Mouse (Mus musculus) embryo, embryonic 10.5 days (tissue): Measurements from ENCODE around the gene Yes1.
"Not testable (repeated sequence)": the region's sequence is repeated elsewhere in the genome, so short reads cannot be mapped to it uniquely, and the experiment has no call there.

ENCODE experiments used
- DNase-seq: peaks from one replicate; pipeline ENCODE4 v3.0.0-alpha.2; 2015; ENCODE audit warnings: low spot score

The Yes1 gene

GRCm38 (mm10) chr5:32706226-32706780 lies 95.3 kb downstream of the Yes1 start:
- DNase-seq, result no peak

DNA sequence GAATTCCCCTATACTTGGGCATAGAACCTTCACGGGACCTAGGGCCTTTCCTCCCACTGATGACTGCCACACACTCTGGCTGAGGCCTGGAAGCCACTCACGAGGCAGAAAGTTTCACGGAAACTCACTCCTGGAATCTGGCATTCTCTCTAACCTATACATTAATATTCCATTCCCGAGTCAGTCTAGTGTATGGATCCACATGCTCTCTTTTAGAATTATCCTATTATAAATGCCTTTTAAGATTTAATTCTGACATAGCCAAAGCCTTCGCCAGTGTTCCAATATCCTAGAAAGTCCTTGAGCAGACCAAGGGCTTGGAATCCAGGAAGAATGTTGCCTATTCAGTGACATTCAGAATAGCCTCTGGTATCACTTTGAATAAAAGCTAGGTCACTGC lies 100.5 kb downstream of the Yes1 start:
- DNase-seq, result no peak

DNA sequence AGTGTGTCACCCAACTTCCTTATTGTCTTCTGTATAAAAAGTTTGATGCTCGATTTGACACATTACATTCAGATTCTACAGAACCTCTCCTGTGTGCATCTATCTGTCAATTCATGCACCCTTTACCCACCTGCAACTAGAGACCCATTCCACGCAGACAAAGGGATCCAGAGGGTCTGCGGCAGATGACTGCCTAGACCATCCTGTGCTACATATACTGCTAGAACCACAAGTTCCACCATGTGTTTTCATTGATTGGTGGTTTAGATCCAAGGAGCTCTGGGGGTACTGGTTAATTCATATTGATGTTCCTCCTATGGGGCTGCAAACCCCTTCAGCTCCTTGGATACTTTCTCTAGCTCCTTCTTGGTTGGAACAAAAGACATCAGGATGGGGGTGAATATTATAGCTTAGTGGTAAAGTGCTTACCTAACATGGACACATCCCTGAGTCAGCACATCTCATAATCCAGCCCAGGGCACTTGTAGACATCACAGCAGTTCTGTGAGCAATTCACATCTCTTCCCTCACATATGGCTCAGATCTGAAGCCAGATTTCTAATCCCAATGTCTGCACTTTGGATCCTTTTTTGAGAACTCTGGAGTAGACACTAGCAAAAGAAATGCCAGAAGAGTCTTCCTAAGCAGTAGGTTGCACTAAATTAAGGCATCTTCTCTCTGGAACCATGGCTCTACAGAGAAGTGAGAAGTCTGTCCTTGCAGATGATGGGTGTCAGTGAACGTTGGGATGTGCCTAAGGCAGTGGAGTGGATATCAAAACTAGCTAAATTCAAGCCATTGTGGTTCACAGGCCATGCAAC lies 101.5 kb downstream of the Yes1 start:
- peak; percentile 43 for DNase-seq

- no peak for DNase-seq
These were observed 102.2 kb downstream of the Yes1 start for GRCm38 (mm10) chr5:32713042-32713702.

DNA sequence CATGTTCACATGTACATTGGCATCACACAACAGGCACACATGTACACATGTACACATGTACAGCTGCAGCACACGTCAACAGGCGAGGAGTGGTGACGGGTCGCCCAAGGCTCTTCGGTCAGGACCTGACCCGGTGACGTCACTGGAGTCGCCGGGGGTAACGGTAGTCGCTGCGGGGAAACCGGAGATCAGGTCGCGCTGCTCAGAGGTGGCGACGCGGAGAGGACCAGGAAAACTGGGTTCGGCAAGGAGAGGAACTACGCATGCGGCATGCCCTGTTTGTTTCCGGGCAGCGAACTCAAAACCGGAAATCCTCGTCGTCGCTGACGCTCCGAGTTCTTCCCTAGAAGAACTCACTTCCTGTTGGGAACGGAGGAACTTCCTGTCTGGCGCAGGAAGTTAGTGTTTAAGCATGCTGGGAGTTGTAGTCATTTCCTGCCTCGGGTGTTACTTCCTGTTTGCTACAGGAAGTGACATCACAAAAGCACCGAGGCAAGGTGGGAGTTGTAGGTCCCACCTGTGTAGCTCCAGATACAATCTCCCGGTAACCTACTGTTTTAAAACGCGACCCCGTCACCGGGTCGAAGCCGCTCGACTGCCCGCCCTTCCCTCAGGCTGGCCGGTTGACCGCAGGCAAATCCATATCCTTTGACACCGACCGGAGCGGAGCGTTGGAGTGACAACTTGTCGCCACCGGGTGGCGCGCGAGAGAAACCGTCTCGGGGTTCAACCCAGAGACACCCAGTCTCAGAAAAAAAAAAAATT lies 102.9 kb downstream of the Yes1 start:
- peak; percentile 99 for DNase-seq

DNA sequence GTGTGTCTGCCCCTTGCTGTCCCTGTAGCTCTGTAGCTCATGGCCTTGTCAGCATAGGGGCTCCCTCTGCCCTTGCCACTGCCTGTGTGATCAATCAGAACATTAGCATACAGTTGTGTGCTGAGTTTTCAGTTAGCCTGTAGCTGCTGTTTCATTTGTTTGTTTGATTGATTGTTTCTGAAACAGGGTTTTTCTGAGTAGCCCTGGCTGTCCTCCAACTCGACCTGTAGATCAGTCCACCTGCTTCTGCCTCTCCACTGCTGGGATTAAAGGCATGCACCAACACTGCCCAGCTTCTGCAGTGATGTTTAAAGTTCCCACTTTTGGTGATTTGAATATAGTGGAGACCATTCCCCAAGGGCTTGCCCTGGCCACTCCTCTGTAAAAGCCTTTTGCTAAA lies 106.8 kb downstream of the Yes1 start:
- DNase-seq, result no peak

DNA sequence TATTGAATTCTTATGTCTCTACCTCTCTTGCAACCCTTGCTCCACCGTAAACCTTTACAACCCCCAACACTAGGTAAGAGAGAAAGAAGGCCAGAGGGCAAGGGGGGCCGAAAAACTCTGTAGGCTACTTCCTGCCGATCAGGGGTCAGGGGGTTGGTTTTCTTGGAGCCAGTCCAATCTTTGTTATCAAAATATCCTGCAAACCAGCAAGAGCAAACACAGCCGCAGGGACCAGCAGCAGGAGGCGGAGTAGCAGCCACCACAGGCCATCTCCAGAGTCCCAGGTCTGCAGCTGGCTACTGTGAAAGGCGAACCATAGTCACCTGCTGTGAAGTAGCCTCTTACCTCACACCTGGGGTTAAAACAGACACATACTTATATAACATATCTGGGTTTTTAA lies 107.9 kb downstream of the Yes1 start:
- peak; percentile 17 for DNase-seq

GRCm38 (mm10) chr5:32720416-32720815 lies 109.4 kb downstream of the Yes1 start:
- DNase-seq, result no peak

- DNase-seq, result no peak
These were observed 110.3 kb downstream of the Yes1 start for GRCm38 (mm10) chr5:32721316-32721715.

DNA sequence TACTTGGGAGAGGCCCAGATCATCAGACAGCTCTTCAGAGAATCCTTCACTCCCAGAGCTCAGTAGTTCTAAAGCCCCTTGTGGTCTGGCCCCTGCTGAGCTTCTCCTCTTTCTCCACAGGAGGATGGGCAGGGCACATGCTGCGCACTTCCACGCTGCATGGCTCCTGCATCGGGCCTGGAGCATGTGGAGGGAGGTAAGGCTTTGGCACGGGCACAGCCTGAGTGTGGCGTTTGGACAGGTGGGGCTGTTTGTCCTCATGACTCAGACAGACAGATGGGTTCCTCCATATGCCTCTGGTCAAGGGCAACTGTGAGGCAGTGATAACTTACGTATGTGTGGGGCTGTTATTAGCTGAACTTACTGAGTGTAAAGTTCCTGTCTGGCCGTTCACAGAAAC lies 111.3 kb downstream of the Yes1 start:
- DNase-seq, result no peak

GRCm38 (mm10) chr5:32722711-32723110 lies 111.7 kb downstream of the Yes1 start:
- DNase-seq, result not testable (repeated sequence)

DNA sequence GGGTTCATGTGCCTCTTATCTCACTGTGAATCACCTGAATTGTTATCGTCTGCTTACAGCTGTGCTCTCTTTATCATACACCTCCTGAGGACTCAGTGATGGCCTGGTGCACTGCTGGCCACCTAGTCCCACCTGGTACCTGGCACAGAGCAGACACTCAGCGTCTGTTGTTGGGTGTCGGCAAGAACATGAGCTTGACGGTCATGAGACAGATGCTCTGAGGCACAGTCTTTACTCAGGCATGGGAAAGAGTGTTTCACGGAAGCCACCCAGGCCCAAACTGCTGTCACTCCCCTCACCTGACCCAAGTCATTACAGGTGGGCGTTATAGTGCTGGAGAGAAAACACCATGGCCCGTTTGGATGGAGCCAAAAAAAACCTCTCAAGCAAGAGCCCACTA lies 113.0 kb downstream of the Yes1 start:
- DNase-seq, result no peak

GRCm38 (mm10) chr5:32725397-32725796 lies 114.4 kb downstream of the Yes1 start:
- not testable (repeated sequence) for DNase-seq

- DNase-seq, result no peak
These were observed 117.3 kb downstream of the Yes1 start for GRCm38 (mm10) chr5:32728300-32728699.

GRCm38 (mm10) chr5:32728851-32729250 lies 117.9 kb downstream of the Yes1 start:
- no peak for DNase-seq

DNA sequence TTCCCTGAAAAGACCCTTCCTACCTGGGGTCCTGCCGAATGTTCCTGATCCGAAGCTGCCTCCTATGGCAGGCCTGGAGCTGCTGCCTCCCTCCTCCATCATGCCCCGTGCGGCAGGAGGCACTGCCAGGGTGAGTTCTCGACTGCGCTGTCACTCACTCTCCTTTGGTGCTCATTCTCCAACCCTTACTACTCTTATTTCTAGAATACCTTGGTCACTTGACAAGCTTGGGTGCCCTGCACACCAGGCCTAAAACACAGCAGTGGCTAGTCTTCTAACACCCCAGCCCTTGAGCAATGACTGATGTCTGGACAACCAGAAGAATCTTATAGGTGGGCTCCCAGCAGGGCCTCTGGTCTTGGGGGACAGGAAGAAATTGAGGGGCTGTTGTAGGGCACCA lies 122.9 kb downstream of the Yes1 start:
- not testable (repeated sequence) for DNase-seq

DNA sequence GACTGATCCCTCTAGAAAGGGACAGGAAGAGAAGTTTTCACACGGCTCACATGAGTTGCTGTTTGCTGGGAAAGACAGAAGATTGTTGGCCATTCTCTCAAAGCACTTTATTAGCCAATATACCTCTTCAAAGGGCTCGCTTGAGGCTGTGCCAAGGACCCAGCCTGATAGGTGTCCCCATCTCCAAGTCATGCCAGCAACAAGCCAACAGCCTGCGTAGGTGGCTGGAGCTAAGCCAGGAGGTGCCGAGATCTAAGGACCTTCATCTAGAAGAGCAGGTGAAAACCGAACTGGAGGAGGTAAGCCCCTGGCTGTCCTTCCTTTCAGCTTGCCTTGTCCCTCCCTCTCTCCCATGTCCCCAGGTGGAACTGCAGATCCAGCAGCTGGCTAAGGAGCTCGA lies 124.8 kb downstream of the Yes1 start:
- DNase-seq, result no peak
